Mouse (Mus musculus): ENCODE measurements at regions not wholly inside any gene's neighbourhood (a gene's known extent, or its start where the extent isn't known, plus 50 kb on each side); places are given as distances from the start of the nearest gene placed in this dataset.

GRCm38 (mm10) chr4:7196570-7196969 lies 1042.3 kb downstream of the Car8 start:
- ATAC-seq (replicated peaks; ENCODE audit: insufficient number of reproducible peaks, low FRiP score, low TSS enrichment, low read depth): no peak
- H3K4me1 ChIP-seq (ENCODE audit: control insufficient read depth, insufficient read depth, low read length): no peaks in the 10 kb centered on the region
- H3K9me3 ChIP-seq (replicated peaks; ENCODE audit: control insufficient read depth, low read length): no peaks in the 10 kb centered on the region
- H3K4me2 ChIP-seq (ENCODE audit: low read depth, low read length): no peak overlapping the region
- H3K4me3 ChIP-seq (ENCODE audit: low read depth, low read length): no peak overlapping the region
- H3K27me3 ChIP-seq (ENCODE audit: control insufficient read depth, insufficient read depth, low read length): no peaks in the 10 kb centered on the region
- no peak overlapping the region for H3K9ac ChIP-seq (replicated peaks; ENCODE audit: low read length)
- 77% methylated on average over 3 of the region's 3 CpGs for WGBS
- H3K27ac ChIP-seq (replicated peaks; ENCODE audit: low read depth, low read length): no peak overlapping the region
- DNase-seq (ENCODE audit: low spot score): no peak
- no peaks in the 10 kb centered on the region for H3K36me3 ChIP-seq (replicated peaks; ENCODE audit: control insufficient read depth, insufficient read depth, low read depth, low read length)

- Histone ChIP-seq H3K9ac (replicated peaks; ENCODE audit: low read length) (no peak overlapping the region), H3K4me3 (ENCODE audit: low read depth, low read length) (no peak overlapping the region), H3K4me1 (ENCODE audit: control insufficient read depth, insufficient read depth, low read length) (no peaks in the 10 kb centered on the region), H3K36me3 (replicated peaks; ENCODE audit: control insufficient read depth, insufficient read depth, low read depth, low read length) (no peaks in the 10 kb centered on the region), H3K9me3 (replicated peaks; ENCODE audit: control insufficient read depth, low read length) (no peaks in the 10 kb centered on the region), H3K27me3 (ENCODE audit: control insufficient read depth, insufficient read depth, low read length) (no peaks in the 10 kb centered on the region), H3K4me2 (ENCODE audit: low read depth, low read length) (no peak overlapping the region), H3K27ac (replicated peaks; ENCODE audit: low read depth, low read length) (no peak overlapping the region)
- 82% methylated on average over 1 of the region's 1 CpGs for WGBS
- DNase-seq (ENCODE audit: low spot score) (no peak), ATAC-seq (replicated peaks; ENCODE audit: insufficient number of reproducible peaks, low FRiP score, low TSS enrichment, low read depth) (no peak)
Measured at GRCm38 (mm10) chr4:7195619-7196018, 1043.2 kb downstream of the Car8 start.

- Histone ChIP-seq H3K27me3 (ENCODE audit: control insufficient read depth, insufficient read depth, low read length) (no peaks in the 10 kb centered on the region), H3K9ac (replicated peaks; ENCODE audit: low read length) (no peak overlapping the region), H3K27ac (replicated peaks; ENCODE audit: low read depth, low read length) (no peak overlapping the region), H3K36me3 (replicated peaks; ENCODE audit: control insufficient read depth, insufficient read depth, low read depth, low read length) (no peaks in the 10 kb centered on the region), H3K4me2 (ENCODE audit: low read depth, low read length) (no peak overlapping the region), H3K4me3 (ENCODE audit: low read depth, low read length) (no peak overlapping the region), H3K9me3 (replicated peaks; ENCODE audit: control insufficient read depth, low read length) (no peaks in the 10 kb centered on the region), H3K4me1 (ENCODE audit: control insufficient read depth, insufficient read depth, low read length) (no peaks in the 10 kb centered on the region)
- ATAC-seq (replicated peaks; ENCODE audit: insufficient number of reproducible peaks, low FRiP score, low TSS enrichment, low read depth): no peak
- no peak for DNase-seq (ENCODE audit: low spot score)
- WGBS: 85% methylated on average over 3 of the region's 3 CpGs
Measured at GRCm38 (mm10) chr4:7191912-7192311, 1046.9 kb downstream of the Car8 start.

- Histone ChIP-seq H3K9me3 (replicated peaks; ENCODE audit: control insufficient read depth, low read length) (no peaks in the 10 kb centered on the region), H3K27ac (replicated peaks; ENCODE audit: low read depth, low read length) (no peak overlapping the region), H3K9ac (replicated peaks; ENCODE audit: low read length) (no peak overlapping the region), H3K27me3 (ENCODE audit: control insufficient read depth, insufficient read depth, low read length) (no peaks in the 10 kb centered on the region), H3K4me3 (ENCODE audit: low read depth, low read length) (no peak overlapping the region), H3K4me2 (ENCODE audit: low read depth, low read length) (no peak overlapping the region), H3K4me1 (ENCODE audit: control insufficient read depth, insufficient read depth, low read length) (no peaks in the 10 kb centered on the region), H3K36me3 (replicated peaks; ENCODE audit: control insufficient read depth, insufficient read depth, low read depth, low read length) (no peaks in the 10 kb centered on the region)
- ATAC-seq (replicated peaks; ENCODE audit: insufficient number of reproducible peaks, low FRiP score, low TSS enrichment, low read depth) (no peak), DNase-seq (ENCODE audit: low spot score) (no peak)
- WGBS: 82% methylated on average over 3 of the region's 3 CpGs
Measured at GRCm38 (mm10) chr4:7191228-7191627, 1047.6 kb downstream of the Car8 start.

GRCm38 (mm10) chr4:7175030-7175429 lies 1063.8 kb downstream of the Car8 start:
- Histone ChIP-seq H3K9ac (replicated peaks; ENCODE audit: low read length) (no peak overlapping the region), H3K36me3 (replicated peaks; ENCODE audit: control insufficient read depth, insufficient read depth, low read depth, low read length) (no peaks in the 10 kb centered on the region), H3K4me3 (ENCODE audit: low read depth, low read length) (no peak overlapping the region), H3K27me3 (ENCODE audit: control insufficient read depth, insufficient read depth, low read length) (no peaks in the 10 kb centered on the region), H3K4me1 (ENCODE audit: control insufficient read depth, insufficient read depth, low read length) (no peaks in the 10 kb centered on the region), H3K27ac (replicated peaks; ENCODE audit: low read depth, low read length) (no peak overlapping the region), H3K4me2 (ENCODE audit: low read depth, low read length) (no peak overlapping the region), H3K9me3 (replicated peaks; ENCODE audit: control insufficient read depth, low read length) (no peaks in the 10 kb centered on the region)
- DNase-seq (ENCODE audit: low spot score) (no peak), ATAC-seq (replicated peaks; ENCODE audit: insufficient number of reproducible peaks, low FRiP score, low TSS enrichment, low read depth) (no peak)
- WGBS: 85% methylated on average over 9 of the region's 9 CpGs

GRCm38 (mm10) chr4:7172528-7173306 lies 1066.1 kb downstream of the Car8 start:
- Histone ChIP-seq H3K4me3 (ENCODE audit: low read depth, low read length) (no peak overlapping the region), H3K27ac (replicated peaks; ENCODE audit: low read depth, low read length) (no peak overlapping the region), H3K9me3 (replicated peaks; ENCODE audit: control insufficient read depth, low read length) (no peaks in the 10 kb centered on the region), H3K36me3 (replicated peaks; ENCODE audit: control insufficient read depth, insufficient read depth, low read depth, low read length) (no peaks in the 10 kb centered on the region), H3K4me2 (ENCODE audit: low read depth, low read length) (no peak overlapping the region), H3K9ac (replicated peaks; ENCODE audit: low read length) (no peak overlapping the region), H3K4me1 (ENCODE audit: control insufficient read depth, insufficient read depth, low read length) (no peaks in the 10 kb centered on the region), H3K27me3 (ENCODE audit: control insufficient read depth, insufficient read depth, low read length) (no peaks in the 10 kb centered on the region)
- WGBS: 84% methylated on average over 7 of the region's 7 CpGs
- DNase-seq (ENCODE audit: low spot score) (no peak), ATAC-seq (replicated peaks; ENCODE audit: insufficient number of reproducible peaks, low FRiP score, low TSS enrichment, low read depth) (no peak)

- H3K27me3 ChIP-seq (ENCODE audit: control insufficient read depth, insufficient read depth, low read length): no peaks in the 10 kb centered on the region
- H3K4me1 ChIP-seq (ENCODE audit: control insufficient read depth, insufficient read depth, low read length): no peaks in the 10 kb centered on the region
- H3K36me3 ChIP-seq (replicated peaks; ENCODE audit: control insufficient read depth, insufficient read depth, low read depth, low read length): no peaks in the 10 kb centered on the region
- H3K4me3 ChIP-seq (ENCODE audit: low read depth, low read length): no peak overlapping the region
- no peak overlapping the region for H3K9ac ChIP-seq (replicated peaks; ENCODE audit: low read length)
- no peak overlapping the region for H3K4me2 ChIP-seq (ENCODE audit: low read depth, low read length)
- 81% methylated on average over 4 of the region's 4 CpGs for WGBS
- no peak for DNase-seq (ENCODE audit: low spot score)
- ATAC-seq (replicated peaks; ENCODE audit: insufficient number of reproducible peaks, low FRiP score, low TSS enrichment, low read depth): no peak
- no peaks in the 10 kb centered on the region for H3K9me3 ChIP-seq (replicated peaks; ENCODE audit: control insufficient read depth, low read length)
- no peak overlapping the region for H3K27ac ChIP-seq (replicated peaks; ENCODE audit: low read depth, low read length)
Measured at GRCm38 (mm10) chr4:7171637-7172417, 1067.0 kb downstream of the Car8 start.

GRCm38 (mm10) chr4:7161411-7161810 lies 1077.4 kb downstream of the Car8 start:
- DNase-seq (ENCODE audit: low spot score): no peak
- 90% methylated on average over 4 of the region's 4 CpGs for WGBS

More at GRCm38 (mm10) chr4:7161411-7161810, 1077.4 kb downstream of the Car8 start:
- no peaks in the 10 kb centered on the region for H3K4me1 ChIP-seq (ENCODE audit: control insufficient read depth, insufficient read depth, low read length)
- no peak overlapping the region for H3K4me3 ChIP-seq (ENCODE audit: low read depth, low read length)
- no peaks in the 10 kb centered on the region for H3K27me3 ChIP-seq (ENCODE audit: control insufficient read depth, insufficient read depth, low read length)
- no peak overlapping the region for H3K4me2 ChIP-seq (ENCODE audit: low read depth, low read length)
- H3K9me3 ChIP-seq (replicated peaks; ENCODE audit: control insufficient read depth, low read length): no peaks in the 10 kb centered on the region
- no peaks in the 10 kb centered on the region for H3K36me3 ChIP-seq (replicated peaks; ENCODE audit: control insufficient read depth, insufficient read depth, low read depth, low read length)
- no peak overlapping the region for H3K27ac ChIP-seq (replicated peaks; ENCODE audit: low read depth, low read length)
- ATAC-seq (replicated peaks; ENCODE audit: insufficient number of reproducible peaks, low FRiP score, low TSS enrichment, low read depth): no peak
- H3K9ac ChIP-seq (replicated peaks; ENCODE audit: low read length): no peak overlapping the region

Data from embryonic facial prominence, embryonic 11.5 days (tissue).